Mouse (Mus musculus): ENCODE data around the gene Ptgir. TPM values are rescaled to one million over a fixed set of nuclear protein-coding genes. Genes with fewer than 3 reads are reported as not detected.

Ptgir gene
- total RNA-seq, 2 experiments from 2014 or later: 0.11 to 0.21 TPM

DNA sequence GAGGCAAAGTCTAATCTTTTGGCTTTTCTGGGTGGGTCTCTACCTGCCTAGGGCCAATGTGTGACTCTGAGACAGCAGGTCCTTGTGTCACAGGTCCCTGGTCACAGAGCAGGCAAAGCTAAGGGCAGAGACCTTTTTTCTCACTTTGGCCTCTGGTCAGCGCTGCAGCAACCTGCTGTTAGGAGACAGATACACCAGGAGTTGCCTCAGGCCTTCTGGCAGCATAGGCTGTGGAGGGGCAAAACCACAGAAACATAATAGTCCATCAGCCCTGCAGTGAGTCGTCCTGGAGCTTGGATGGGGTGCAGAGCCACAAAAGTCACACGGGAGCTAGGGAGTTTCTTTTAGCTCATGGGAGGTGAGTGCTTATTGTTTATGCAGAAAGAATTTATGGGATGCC is 12.4 kb downstream of the Ptgir start:
- intact Hi-C loops (cut with DNase I): no loop called here
- peak overlapping the region; percentile 69 for H3K27ac ChIP-seq
- no peak overlapping the region for H3K4me3 ChIP-seq
- no peak for DNase-seq (ENCODE audit: extremely low spot score in 1 of 2, low spot score in 2 of 2)
- no peak for TF ChIP-seq CTCF (IDR thresholded peaks at IDR 0.05)

DNA sequence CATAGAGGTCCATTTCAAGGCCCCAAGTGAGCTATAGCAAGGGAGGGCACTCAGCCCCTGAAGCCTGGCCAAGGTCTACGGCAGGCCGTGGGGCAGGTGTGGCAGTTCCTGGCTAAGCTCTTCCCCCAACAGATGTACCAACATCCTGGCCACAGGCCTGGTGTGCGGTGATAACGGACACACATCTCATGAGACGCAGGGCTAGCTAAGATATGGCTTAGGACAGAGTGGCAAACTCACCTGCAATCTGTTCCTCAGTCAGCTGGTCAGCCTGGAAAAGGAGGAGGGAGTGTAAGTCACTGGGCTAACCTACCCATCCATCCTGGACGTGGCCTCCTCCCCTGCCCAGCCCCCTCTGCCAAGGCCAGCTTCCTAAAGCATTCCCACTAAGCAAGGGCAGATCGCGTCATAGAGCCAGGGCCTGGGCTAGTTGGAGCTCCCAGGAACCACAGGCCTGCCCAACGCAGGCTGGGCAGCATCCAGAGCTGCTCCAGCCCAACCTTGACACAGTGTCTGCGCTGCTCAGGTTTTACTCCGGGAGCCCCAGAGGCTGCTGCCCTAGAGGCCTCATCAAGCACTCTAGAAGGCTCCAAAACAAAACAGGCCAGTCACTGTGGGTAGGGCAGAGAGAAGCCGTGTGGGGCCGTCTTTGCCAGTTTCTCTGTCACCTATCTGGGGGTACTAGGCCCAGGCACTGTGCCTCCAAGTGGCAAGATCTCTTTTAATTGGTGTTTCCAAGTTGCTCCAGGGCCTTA is 13.3 kb downstream of the Ptgir start:
- Histone ChIP-seq H3K4me3 (peak overlapping the region; percentile 97), H3K27ac (peak overlapping the region; percentile 74)
- intact Hi-C loops (cut with DNase I): loop anchor here (5.0 to 10.0 kb wide), 2 partner anchors 102 to 975 kb away; partner anchors contain the start of genes Fkrp, Nop53 and Strn4
- no peak for TF ChIP-seq CTCF (IDR thresholded peaks at IDR 0.05)
- DNase-seq (ENCODE audit: extremely low spot score in 1 of 2, low spot score in 2 of 2): no peak

DNA sequence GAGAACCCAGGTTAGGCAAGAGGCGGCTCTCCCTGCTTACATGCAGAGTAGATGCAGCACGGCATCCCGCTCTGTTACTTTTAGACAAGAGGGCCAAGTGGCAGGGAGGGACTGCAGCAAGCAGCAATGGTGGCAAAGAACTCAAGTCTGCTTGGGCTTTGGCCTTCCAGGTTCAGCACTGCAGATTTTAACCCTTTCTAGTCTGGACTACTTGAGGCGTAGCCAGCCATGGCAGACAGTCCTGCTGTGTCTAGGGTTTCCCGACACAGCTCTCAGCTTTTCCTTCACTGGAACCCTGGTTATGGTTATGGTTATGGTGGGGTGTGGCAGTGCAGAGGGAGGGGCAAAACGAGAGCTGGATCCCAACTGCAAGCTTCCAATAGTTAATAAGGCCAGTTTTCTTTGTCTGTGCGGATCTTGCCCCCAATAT is 13.9 kb downstream of the Ptgir start:
- DNase-seq (ENCODE audit: extremely low spot score in 1 of 2, low spot score in 2 of 2): no peak
- peak overlapping the region; percentile 97 for H3K4me3 ChIP-seq
- intact Hi-C loops (cut with DNase I): loop anchor here (5.0 to 10.0 kb wide), 2 partner anchors 103 to 975 kb away; partner anchors contain the start of genes Fkrp, Nop53 and Strn4
- no peak for TF ChIP-seq CTCF (IDR thresholded peaks at IDR 0.05)
- peak overlapping the region; percentile 74 for H3K27ac ChIP-seq

DNA sequence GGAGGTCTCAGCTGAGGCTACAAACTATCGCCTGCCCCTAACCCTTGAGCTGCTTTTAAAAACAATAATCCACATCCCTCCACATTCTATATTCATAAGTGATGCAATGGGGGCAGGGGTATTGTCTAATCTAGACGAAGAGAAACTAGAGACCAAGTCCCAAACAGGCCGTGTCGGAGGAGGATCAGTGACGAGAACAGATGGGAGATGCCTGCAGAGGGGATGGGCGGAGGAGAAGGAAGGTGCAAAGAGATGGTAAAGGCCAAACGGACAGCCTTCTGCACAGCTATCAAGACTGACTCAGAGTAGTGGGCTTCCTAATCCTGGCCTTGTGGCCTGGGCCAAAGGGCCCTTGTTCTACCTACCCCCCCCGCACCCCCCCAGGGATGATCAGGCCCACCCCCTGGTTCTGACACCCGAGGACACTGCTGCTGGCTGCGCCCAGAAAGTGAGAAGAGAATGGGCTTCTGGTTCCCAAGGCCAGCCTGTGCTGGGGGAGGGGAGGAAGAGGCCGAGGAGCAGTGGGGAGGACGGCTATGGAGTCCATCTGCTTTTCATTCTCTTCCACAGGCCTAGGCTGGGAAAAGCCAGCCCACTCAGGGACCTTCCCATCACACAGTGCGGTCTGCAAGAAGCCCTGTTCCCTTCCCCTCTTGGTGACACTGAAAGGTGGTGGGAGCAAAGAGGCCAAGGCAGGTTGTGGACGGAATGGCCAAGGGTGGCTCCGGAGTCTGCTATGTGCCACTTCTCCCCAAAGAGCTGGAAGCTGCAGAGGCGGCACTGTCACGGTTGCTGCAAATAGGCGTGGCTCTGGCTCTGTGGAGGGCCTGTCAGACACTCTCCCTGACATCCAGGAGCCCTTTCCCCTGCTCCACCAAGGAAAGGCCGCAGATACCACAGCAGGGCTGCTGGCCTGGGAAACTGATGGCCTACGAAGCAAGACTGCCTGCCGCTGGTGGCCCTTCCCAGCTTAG is 14.8 kb downstream of the Ptgir start:
- Histone ChIP-seq H3K4me3 (peak overlapping the region; percentile 97), H3K27ac (peak overlapping the region; percentile 99)
- TF ChIP-seq CTCF (IDR thresholded peaks at IDR 0.05): no peak
- peak in 1 of 2 experiments; percentile 52 for DNase-seq (ENCODE audit: extremely low spot score in 1 of 2, low spot score in 2 of 2)
- intact Hi-C loops (cut with DNase I): loop anchor here (5.0 to 10.0 kb wide), 2 partner anchors 104 to 976 kb away; partner anchors contain the start of genes Fkrp, Nop53 and Strn4

DNA sequence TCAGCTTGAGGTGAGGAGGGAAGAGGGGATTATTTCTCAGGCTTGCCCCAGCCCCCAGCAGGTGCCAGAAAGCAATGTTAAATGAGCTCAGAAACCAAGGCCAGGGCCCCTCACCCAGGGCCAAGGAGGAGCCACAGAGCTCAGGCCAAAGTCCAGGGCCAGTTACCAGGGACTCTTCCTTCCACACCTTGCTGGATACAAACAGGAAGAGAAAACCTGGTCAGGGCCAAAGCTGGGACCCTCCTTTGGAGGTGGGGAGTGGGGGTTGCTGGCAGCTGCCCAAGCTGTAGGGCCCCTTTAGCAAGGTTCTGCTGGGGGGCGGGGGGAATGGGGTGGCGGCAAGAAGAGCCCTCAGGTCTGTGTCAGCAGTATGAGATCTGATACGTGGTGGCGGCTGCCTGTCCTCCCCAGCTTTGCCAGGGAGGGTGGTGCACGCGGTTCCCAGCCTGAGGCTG is 15.6 kb downstream of the Ptgir start:
- no peak for DNase-seq (ENCODE audit: extremely low spot score in 1 of 2, low spot score in 2 of 2)
- intact Hi-C loops (cut with DNase I): loop anchor here (5.0 to 10.0 kb wide), 2 partner anchors 105 to 977 kb away; partner anchors contain the start of genes Fkrp, Nop53 and Strn4
- TF ChIP-seq CTCF (IDR thresholded peaks at IDR 0.05): no peak
- H3K27ac ChIP-seq: peak overlapping the region; percentile 99
- H3K4me3 ChIP-seq: peak overlapping the region; percentile 97

DNA sequence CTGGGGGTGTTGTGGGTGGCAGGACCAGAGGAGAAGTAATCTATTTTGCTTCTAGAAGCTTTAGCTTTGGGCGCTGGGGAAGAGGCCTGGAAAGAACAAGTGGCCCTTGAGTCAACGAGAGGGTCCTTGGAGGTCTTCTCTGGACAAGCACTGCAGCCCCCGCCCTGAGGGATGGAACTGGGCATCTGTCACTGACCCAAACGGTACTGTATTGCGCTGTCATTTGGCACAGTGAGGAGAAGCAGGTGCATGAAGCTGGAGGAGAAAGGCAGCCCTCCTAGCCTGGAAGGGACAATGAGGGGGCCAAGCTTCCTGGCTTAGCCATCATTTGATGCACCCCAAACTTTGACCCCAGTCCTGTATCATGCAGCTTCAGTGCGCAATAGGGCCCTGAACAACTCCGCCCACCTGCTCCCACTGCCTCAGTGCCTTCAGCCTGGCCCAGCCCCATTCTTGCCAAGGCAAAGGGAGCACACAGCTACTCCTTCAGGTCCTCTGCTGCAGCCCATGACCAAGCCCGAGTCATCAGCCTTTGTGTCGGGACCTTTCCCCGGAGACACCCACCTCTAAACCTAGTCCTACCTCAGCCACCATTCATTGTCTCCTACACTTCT is 16.2 kb downstream of the Ptgir start:
- Histone ChIP-seq H3K27ac (peak overlapping the region; percentile 99), H3K4me3 (peak overlapping the region; percentile 97)
- DNase-seq (ENCODE audit: extremely low spot score in 1 of 2, low spot score in 2 of 2): peak in 1 of 2 experiments; percentile 57
- TF ChIP-seq CTCF (IDR thresholded peaks at IDR 0.05): no peak
- intact Hi-C loops (cut with DNase I): loop anchor here (5.0 to 10.0 kb wide), 2 partner anchors 105 to 978 kb away; partner anchors contain the start of genes Fkrp, Nop53 and Strn4

DNA sequence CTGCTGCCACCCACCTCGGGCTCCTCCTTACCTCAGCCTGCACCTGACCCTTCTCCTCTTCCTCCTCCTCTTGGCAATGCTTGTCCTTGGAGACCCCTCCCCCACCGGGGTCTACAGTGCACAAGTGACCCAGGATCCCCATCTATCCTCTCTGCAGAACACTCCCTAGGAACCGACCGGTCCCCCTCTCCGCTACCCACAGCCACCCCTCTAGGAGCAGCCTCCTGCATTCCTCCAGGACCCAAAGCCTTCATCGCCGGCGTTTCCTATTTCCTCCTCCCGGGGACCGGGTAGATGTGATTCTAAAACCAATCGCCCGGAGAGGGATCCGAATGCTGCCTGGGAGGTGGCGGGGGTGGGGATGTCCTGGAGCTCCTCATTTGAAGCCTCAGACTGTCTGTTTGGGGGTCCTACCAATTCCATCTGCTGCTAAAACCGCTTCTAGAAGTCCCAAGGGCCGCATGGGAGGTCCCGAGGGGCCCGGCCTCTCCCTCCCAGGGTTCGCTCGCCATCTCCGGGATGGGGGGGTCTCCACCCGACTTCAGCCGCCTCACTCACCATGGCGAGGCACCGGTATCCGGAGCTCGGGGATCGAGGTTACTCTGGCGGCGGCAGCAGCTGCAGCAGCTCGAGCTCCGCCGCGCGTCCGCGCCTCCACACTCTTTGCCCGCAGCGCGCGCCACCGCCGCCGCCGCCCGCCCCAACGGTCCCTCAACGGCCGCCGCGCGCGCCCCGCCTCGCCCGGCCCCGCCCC is 17.2 kb downstream of the Ptgir start:
- DNase-seq (ENCODE audit: extremely low spot score in 1 of 2, low spot score in 2 of 2): peak in 1 of 2 experiments; percentile 30
- intact Hi-C loops (cut with DNase I): loop anchor here (5.0 to 10.0 kb wide), 2 partner anchors 106 to 979 kb away; partner anchors contain the start of genes Fkrp, Nop53 and Strn4
- no peak; the same call in 1 of the 2 replicates for TF ChIP-seq CTCF (IDR thresholded peaks at IDR 0.05)
- Histone ChIP-seq H3K4me3 (peak overlapping the region; percentile 97), H3K27ac (peak overlapping the region; percentile 99)

DNA sequence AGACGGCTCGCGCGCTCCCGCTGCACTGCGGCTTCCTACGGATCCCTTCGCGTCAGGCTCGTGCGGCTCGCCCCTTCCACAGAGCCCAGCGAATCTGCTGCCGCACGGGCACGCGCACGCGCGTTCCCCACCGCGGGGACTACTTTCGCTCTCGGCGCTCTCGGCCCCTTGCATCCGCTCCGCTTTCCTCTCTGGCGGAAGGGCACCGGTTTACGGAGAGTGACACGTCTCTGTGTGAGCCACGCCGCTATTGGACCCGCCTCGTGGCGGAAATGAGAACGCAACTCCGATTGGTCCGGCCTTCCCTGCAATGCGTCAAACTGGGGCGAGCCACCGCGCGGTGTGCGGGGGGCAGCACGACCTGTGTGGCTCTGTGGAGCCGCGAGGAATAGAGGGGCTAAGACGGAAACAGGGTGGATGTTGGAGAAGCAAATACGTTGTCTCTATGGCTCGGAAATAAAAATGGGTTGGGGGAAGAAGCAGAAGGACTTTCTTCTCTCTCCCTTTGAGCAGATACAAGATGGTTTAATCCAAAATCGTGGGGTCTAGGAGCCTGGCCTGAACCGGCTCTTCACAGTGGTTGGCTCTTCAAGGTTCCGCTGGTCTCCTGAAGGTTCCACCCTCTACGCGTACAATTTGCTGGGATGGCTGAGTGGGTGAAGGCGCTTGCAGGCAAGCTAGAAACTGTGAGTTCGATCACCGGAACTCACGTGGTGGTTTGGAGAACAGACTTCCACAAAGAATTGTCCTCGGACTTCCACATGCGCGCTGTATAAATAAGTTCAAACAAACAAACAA is 17.9 kb downstream of the Ptgir start, which contains the start of gene Calm3:
Gene Calm3 (minus strand): TSS at position 78 of the 798 bp plus-strand sequence.
- peak within 1 kb of the TSS; percentile 97 for H3K4me3 ChIP-seq
- peak within 1 kb of the TSS; percentile 100 for H3K27ac ChIP-seq
- intact Hi-C loops (cut with DNase I): loop anchor here (5.0 to 10.0 kb wide), 2 partner anchors 107 to 979 kb away; partner anchors contain the start of genes Fkrp, Nop53 and Strn4
- no peak for TF ChIP-seq CTCF (IDR thresholded peaks at IDR 0.05)
- DNase-seq (ENCODE audit: extremely low spot score in 1 of 2, low spot score in 2 of 2): peak; percentile 100

DNA sequence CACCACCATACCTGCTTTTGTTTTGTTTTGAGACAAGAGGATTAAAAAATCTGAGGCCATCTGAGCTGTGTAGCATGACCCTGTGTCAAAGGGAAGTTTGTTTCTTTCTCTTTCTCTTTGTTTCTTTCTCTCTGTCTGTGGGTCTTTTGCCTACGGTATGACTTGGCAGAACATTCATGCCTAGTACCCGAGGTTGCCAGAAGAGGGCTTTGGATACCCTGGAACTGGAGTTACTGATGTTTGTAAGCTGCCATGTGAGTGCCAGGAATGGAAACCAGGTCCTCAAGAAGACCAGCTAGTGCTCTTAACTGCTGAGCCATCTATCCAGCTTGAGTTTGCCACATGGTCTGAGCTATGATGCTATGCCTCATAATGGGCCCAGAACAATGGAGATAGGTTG is 22.1 kb downstream of the Ptgir start:
- Histone ChIP-seq H3K27ac (no peak overlapping the region), H3K4me3 (no peak overlapping the region)
- peak; percentile 1; the same call in 1 of the 2 replicates for TF ChIP-seq CTCF (IDR thresholded peaks at IDR 0.05)
- intact Hi-C loops (cut with DNase I): loop anchor here (10.0 kb wide), 1 partner anchor 984 kb away; the partner anchor contains the start of gene Nop53
- DNase-seq (ENCODE audit: extremely low spot score in 1 of 2, low spot score in 2 of 2): no peak

Data from left cerebral cortex, adult 2 months (tissue).